Mouse (Mus musculus) lung, postnatal 0 days (tissue): ENCODE data around the gene Cabp2.

Experiments
- CTCF ChIP-seq: IDR thresholded peaks from 2 replicates; pipeline ENCODE4 v1.5.1; 2016; ENCODE audit warnings: antibody characterized with exemption, mild to moderate bottlenecking
- EP300 ChIP-seq: IDR thresholded peaks from 2 replicates; pipeline ENCODE4 v1.6.1; 2016; ENCODE audit warnings: antibody characterized with exemption, mild to moderate bottlenecking, control low read depth

DNA sequence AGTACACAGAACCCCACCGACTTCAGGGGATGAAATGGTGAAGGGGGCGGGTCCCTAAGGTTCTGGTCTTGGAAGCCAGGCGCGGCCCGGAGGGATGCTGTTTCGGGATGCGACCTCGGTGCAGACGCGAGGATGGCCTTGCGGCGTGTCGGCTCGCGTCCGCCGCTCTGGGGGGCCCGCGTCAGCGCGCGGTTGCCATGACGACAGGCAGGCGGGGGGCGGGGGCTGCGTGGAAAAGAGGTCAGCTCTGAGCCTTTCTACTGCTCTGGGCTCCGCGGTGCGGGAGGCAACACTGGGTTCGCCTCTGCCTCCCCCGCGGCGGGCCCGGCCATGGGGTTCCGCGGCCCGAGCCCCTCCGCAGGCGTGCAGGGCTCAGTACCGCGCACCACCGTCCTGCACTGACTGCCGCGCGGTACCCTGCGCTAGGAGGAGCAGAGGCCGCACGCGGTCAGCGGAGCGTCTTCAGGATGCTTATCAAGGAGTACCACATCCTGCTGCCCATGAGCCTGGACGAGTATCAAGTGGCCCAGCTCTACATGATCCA is 19.4 kb downstream of the Cabp2 start:
- TF ChIP-seq CTCF = no peak
- no peak for TF ChIP-seq EP300
